Mouse (Mus musculus): Measurements from ENCODE around the gene Ckm. TPM values are rescaled to one million over a fixed set of nuclear protein-coding genes. Genes with fewer than 3 reads are reported as not detected.

Gene Ckm
- total and polyA plus RNA-seq, 3 experiments = not detected

- 0 out of 2 replicates have a peak, but pooled peaks have one; percentile 31 for TF ChIP-seq ZMIZ1 (IDR thresholded peaks at IDR 0.05; ENCODE audit: low read depth, low read length)
- no peak for TF ChIP-seq BHLHE40 (IDR thresholded peaks at IDR 0.05; ENCODE audit: borderline replicate concordance, low read depth, low read length)
- TF ChIP-seq RAD21 (IDR thresholded peaks at IDR 0.05; ENCODE audit: low read depth, low read length) = no peak
- TF ChIP-seq USF1 (IDR thresholded peaks at IDR 0.05; ENCODE audit: low read depth, low read length) = no peak
- no peak for TF ChIP-seq USF2 (IDR thresholded peaks at IDR 0.05; ENCODE audit: borderline replicate concordance in 1 of 2, insufficient read depth in 1 of 2, low read depth in 1 of 2, low read length in 2 of 2)
- no peak for TF ChIP-seq GABPA (IDR thresholded peaks at IDR 0.05; ENCODE audit: low read depth, low read length)
- peak; percentile 17; the same call in 1 of the 2 replicates for TF ChIP-seq POLR2AphosphoS2 (IDR thresholded peaks at IDR 0.05; ENCODE audit: low read length)
- peak; percentile 91 for TF ChIP-seq HCFC1 (IDR thresholded peaks at IDR 0.05; ENCODE audit: low read depth, low read length)
- TF ChIP-seq SIN3A (IDR thresholded peaks at IDR 0.05; ENCODE audit: low read length) = no peak; the same call in none of the 2 replicates
- TF ChIP-seq TCF12 (IDR thresholded peaks at IDR 0.05; ENCODE audit: low read depth, low read length) = 0 out of 2 replicates have a peak, but pooled peaks have one; percentile 4
- no peak for TF ChIP-seq RCOR1 (IDR thresholded peaks at IDR 0.05; ENCODE audit: low read depth, low read length)
- no peak for TF ChIP-seq CTCF (IDR thresholded peaks at IDR 0.05 in 2 of 3, conservative IDR thresholded peaks at IDR 0.05 in 1 of 3; ENCODE audit: control insufficient read depth in 1 of 3, insufficient read depth in 1 of 3, low read depth in 2 of 3, low read length in 3 of 3, poor library complexity in 1 of 3, severe bottlenecking in 1 of 3)
Observed at GRCm38 (mm10) chr7:19359892-19360641, 44.5 kb upstream of the Ckm start (continued).

- Histone ChIP-seq H3K36me3 (ENCODE audit: control insufficient read depth in 1 of 2, insufficient read depth in 2 of 2, low read length in 2 of 2) (0 out of 4 replicates have a peak, but pooled peaks cover 0 to 2% of the 10 kb centered on the region in 2 experiments), H3K4me3 (ENCODE audit: control insufficient read depth in 1 of 2, insufficient read depth in 1 of 2, low read depth in 2 of 2, low read length in 2 of 2) (peak overlapping the region; percentile 58 to 66), H3K4me1 (ENCODE audit: control insufficient read depth in 1 of 2, insufficient read depth in 2 of 2, low read length in 2 of 2) (peaks cover 0 to 13% of the 10 kb centered on the region in 2 experiments; a peak in 2 of 4 replicates), H3K9me3 (replicated peaks; ENCODE audit: insufficient read depth, low read length) (no peaks in the 10 kb centered on the region), H3K27me3 (ENCODE audit: control insufficient read depth in 1 of 2, insufficient read depth in 2 of 2, low read length in 2 of 2) (no peaks in the 10 kb centered on the region), H3K27ac (ENCODE audit: control insufficient read depth, low read depth, low read length) (no peak overlapping the region), H3K9ac (ENCODE audit: control insufficient read depth, low read depth, low read length, poor library complexity, severe bottlenecking) (peak overlapping the region; percentile 75), H3K79me2 (ENCODE audit: control insufficient read depth, insufficient read depth, low read length, poor library complexity) (peaks cover 10% of the 10 kb centered on the region)
- peak; percentile 96 for DNase-seq (ENCODE audit: low read depth, low spot score)
- no peak; a peak in 1 of 4 replicates for TF ChIP-seq POLR2A (IDR thresholded peaks at IDR 0.05; ENCODE audit: control insufficient read depth in 1 of 2, insufficient read depth in 1 of 2, low read depth in 1 of 2, low read length in 2 of 2, poor library complexity in 1 of 2)
- TF ChIP-seq SMC3 (IDR thresholded peaks at IDR 0.05; ENCODE audit: low read depth, low read length) = no peak
- no peak for TF ChIP-seq GATA1 (IDR thresholded peaks at IDR 0.05; ENCODE audit: low read depth, low read length)
- no peak for TF ChIP-seq ZNF384 (IDR thresholded peaks at IDR 0.05; ENCODE audit: low read depth, low read length)
- TF ChIP-seq NRF1 (IDR thresholded peaks at IDR 0.05; ENCODE audit: insufficient read depth, low read depth, low read length, poor library complexity, severe bottlenecking) = 0 out of 2 replicates have a peak, but pooled peaks have one; percentile 19
- 0 out of 2 replicates have a peak, but pooled peaks have one; percentile 36 for TF ChIP-seq ELF1 (IDR thresholded peaks at IDR 0.05; ENCODE audit: low read depth, low read length)
- TF ChIP-seq CTCF (IDR thresholded peaks at IDR 0.05 in 2 of 3, conservative IDR thresholded peaks at IDR 0.05 in 1 of 3; ENCODE audit: control insufficient read depth in 1 of 3, insufficient read depth in 1 of 3, low read depth in 2 of 3, low read length in 3 of 3, poor library complexity in 1 of 3, severe bottlenecking in 1 of 3) = no peak
- no peak for TF ChIP-seq ZMIZ1 (IDR thresholded peaks at IDR 0.05; ENCODE audit: low read depth, low read length)
- TF ChIP-seq TBP (IDR thresholded peaks at IDR 0.05; ENCODE audit: low read depth, low read length) = no peak
- peak; percentile 75; the same call in 1 of the 2 replicates for TF ChIP-seq MXI1 (IDR thresholded peaks at IDR 0.05; ENCODE audit: low read depth, low read length)
- TF ChIP-seq MEF2A (IDR thresholded peaks at IDR 0.05; ENCODE audit: extremely low read depth, insufficient replicate concordance, low read depth, low read length, poor library complexity, severe bottlenecking) = no peak
- TF ChIP-seq UBTF (IDR thresholded peaks at IDR 0.05; ENCODE audit: borderline replicate concordance, insufficient read depth, low read depth, low read length) = no peak
- no peak for TF ChIP-seq CHD2 (IDR thresholded peaks at IDR 0.05; ENCODE audit: low read length)
- no peak for TF ChIP-seq MYC (IDR thresholded peaks at IDR 0.05; ENCODE audit: low read depth, low read length)
- TF ChIP-seq ZKSCAN1 (IDR thresholded peaks at IDR 0.05; ENCODE audit: low read depth, low read length) = no peak
- no peak for TF ChIP-seq POLR2AphosphoS2 (IDR thresholded peaks at IDR 0.05; ENCODE audit: low read length)
- TF ChIP-seq MAZ (IDR thresholded peaks at IDR 0.05; ENCODE audit: low read depth, low read length) = peak; percentile 90
- TF ChIP-seq HCFC1 (IDR thresholded peaks at IDR 0.05; ENCODE audit: low read depth, low read length) = peak; percentile 93
- TF ChIP-seq POLR2AphosphoS5 (IDR thresholded peaks at IDR 0.05; ENCODE audit: borderline replicate concordance, low read depth, low read length) = no peak
- TF ChIP-seq BHLHE40 (IDR thresholded peaks at IDR 0.05; ENCODE audit: borderline replicate concordance, low read depth, low read length) = no peak
- no peak for TF ChIP-seq ETS1 (IDR thresholded peaks at IDR 0.05; ENCODE audit: low read depth, low read length)
- peak; percentile 73; the same call in 1 of the 2 replicates for TF ChIP-seq KAT2A (conservative IDR thresholded peaks at IDR 0.05; ENCODE audit: low read depth, low read length)
- TF ChIP-seq MAX (IDR thresholded peaks at IDR 0.05; ENCODE audit: low read length) = no peak
- TF ChIP-seq RCOR1 (IDR thresholded peaks at IDR 0.05; ENCODE audit: low read depth, low read length) = no peak
- no peak for TF ChIP-seq MAFK (IDR thresholded peaks at IDR 0.05; ENCODE audit: borderline replicate concordance, low read depth, low read length)
Observed at GRCm38 (mm10) chr7:19360944-19361343, 43.6 kb upstream of the Ckm start.
